Mouse (Mus musculus) cerebellum, adult 11 months (tissue): ENCODE data around the gene Stat5a.

ENCODE experiments used
- DNase-seq: peaks from one replicate; pipeline ENCODE4 v3.0.0; 2022

Stat5a gene

DNA sequence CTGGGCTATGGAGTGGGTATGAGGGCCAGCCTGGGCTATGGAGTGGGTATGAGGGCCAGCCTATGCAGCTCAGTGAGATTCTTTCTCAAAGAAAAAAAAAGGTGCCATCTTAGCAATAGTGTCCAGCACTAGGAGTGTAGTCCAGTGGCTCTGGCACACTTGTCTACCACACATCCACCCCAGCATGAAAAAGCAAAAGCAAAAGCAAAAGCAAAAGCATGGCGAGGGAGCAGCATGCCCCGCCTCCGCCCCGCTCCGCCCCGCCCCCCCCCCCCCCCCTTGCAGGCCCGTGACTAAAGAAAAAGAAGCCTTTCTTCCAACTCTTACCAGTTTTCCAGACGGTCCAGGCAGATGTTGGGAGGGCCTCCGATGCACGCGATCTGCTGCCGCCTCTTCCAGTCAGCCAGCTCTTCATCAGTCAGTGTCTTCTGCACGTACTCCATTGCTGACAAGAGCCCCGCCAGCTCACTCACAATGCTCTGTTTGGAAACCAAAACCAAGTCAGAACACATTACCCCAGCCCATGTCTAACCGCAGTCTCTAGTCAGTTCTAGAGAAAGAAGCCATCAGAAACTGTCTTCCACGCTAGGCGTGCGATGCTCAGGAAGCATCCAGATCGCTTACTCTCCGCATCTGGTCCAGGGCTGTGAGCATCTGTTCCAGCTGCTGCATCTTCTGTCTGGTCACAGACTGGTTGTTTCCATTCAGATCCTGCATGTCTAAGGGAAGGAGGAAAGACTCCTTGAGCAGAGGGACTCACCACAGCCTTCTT is 45.6 kb downstream of the Stat5a start:
- DNase-seq: no peak

GRCm38 (mm10) chr11:100905929-100906328 is 46.8 kb downstream of the Stat5a start:
- DNase-seq: no peak

- no peak for DNase-seq
Observed at GRCm38 (mm10) chr11:100906885-100907284, 47.7 kb downstream of the Stat5a start.

GRCm38 (mm10) chr11:100908112-100908511 is 49.0 kb downstream of the Stat5a start:
- no peak for DNase-seq

DNA sequence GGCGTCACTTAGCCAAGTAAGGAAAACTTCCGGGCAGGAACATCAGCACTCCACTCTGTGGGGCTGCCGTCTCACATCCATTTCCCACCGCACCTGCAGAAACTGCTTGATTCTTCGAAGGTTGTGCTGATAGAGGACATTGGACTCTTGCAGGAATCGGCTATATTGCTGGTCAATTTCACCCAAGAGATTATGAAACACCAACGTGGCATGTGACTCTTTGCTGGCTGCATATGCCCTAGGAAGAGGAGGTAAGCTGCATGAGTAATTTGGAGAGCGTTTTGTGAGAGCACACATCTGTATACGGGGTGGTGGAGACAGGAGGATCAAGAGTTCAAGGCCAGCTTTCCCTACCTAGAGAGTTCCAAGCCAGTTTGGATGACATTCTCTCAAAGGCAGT is 49.4 kb downstream of the Stat5a start:
- DNase-seq: no peak

DNA sequence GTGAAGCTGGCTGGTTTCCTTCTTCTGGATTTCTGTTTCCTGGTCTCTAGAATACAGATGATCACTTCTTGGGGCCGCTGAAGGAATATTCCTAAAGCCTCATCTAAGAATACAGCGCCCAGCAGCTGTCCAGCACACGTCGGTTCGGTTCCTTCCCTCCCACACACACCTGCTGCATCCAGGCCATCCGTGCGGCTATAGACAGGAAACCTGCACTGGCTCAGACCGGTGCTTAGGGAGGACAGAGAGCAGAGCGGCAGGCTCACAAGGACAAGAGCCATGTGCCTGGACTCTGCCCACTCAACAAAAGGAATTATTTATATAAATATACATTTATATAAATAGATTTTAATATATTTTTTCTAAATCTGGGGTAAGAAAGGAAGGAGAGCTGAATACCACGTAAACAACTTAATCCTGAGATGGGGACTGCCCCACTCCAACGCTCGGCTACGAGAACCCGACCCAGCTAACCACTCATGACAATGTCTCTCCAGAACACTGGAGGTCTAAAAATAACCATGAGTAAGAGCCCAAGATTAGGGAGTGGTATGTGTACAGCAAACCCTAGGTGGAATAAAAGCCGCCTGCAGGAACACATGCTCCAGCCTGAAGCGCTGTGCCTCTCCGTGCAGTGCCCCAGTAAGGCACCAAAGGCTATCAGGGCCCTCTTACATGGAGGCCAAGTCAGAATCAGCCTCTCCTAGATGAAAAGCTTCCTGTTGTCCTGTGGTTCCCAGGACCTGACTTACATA is 53.4 kb downstream of the Stat5a start:
- no peak for DNase-seq

GRCm38 (mm10) chr11:100914415-100914814 is 55.3 kb downstream of the Stat5a start:
- no peak for DNase-seq

DNA sequence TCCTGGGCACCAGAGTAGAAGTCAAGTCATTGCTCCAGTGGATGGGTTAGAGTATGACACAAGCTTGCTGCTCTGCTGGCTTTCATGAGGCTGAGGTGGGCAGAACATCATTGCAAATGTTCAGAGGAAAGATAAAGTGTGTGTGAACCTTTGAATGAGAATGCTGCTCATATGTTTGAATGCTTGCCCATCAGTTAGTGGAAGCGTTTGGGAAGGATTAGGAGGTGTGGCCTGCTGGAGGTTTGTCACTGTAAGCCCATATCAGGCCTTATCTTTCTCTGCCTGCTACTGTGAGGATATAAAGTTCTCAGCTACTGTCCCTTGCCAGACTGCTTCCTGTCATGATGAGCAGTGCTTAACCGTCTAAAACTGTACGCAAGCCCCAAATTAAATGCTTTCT is 55.9 kb downstream of the Stat5a start:
- no peak for DNase-seq

DNA sequence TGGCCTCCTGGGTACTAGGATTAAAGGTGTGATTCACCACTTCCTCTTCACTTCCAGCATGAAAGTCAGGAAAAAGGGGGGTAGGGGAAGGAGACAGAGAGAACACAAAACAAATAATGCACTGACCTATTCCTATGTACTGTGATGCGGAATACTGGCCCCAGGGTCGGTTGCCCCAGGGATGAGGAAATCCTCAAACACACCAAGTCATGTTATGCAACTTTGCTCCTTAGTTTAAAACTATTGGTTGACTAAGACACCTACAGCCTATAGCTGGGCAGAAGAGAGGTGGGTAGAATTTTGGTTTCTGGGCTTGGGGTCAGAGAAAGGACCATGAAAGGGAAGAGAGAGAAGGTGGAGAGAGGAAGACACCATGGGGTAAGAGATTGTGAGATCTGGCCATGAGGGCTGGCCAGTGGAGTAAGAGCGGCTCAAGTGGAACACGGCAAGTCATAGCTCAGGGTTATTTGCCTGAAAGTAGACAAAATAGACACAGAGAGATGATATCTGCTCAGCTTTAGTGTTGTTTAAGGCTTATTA is 57.4 kb downstream of the Stat5a start:
- DNase-seq: no peak

GRCm38 (mm10) chr11:100918007-100918406 is 58.9 kb downstream of the Stat5a start:
- DNase-seq: no peak

- no peak for DNase-seq
Observed at GRCm38 (mm10) chr11:100920887-100921624, 61.9 kb downstream of the Stat5a start.

DNA sequence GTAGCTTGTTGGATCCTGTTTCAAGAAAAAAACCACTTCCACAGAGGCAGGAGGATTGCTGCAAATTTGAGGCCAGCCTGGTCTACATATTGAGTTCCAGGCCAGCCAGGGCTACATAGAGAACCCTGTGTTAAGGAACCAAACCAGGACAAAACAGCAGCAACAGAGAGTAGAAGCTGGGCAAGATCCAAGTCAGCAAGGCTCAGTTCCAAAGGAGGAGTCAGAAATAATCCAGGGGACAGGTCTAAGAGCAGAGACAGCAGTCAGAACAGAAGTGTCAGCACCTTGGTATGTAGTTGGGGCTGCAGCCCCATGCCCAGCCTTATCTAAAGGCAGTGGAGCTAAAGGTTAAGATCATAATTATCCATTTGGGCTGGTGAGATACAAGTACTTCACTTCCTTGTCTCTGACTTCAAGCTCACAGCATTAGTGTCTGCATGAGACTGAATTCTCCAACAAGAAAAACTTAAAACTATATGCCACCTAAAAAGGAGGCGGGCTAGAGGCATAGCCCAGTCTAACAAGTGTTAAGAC is 65.3 kb downstream of the Stat5a start:
- DNase-seq: no peak

DNA sequence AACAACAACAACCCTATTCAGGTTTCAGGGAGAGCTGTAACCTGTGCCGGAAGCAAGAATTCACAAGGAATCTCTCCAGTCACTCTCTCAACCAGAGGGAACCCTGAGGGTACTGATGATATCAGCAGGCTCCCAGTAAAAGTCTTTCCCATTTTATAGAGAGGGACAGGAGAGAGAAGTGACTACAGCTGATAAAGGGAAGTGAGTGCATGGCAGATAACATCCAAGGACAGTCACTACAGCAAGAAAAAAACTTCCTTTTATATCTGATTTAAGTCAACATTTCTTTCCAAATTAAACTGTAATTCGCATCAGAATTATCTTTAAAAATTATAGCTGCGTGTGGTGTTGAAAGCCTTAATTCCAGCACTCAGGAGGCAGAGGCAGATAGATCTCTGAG is 68.2 kb downstream of the Stat5a start:
- DNase-seq: no peak

DNA sequence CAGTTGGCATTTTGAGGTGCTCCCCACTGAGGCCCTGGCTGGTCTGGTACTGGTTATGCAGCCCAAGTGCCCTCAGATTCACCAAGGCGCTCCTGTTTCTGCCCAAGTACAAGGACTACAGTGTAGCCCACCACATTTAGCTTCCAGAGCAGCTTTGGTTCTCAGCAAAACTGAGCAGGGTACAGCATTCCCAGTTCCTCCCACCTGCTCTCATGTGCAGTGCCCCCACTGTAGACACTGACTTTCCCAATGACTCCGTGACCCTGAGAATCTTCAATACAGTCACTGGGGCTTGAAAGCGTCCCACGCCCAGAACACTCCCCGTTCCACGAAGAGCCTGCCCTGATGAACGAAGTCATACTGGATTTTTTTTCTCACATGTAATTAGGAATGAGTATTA is 71.5 kb downstream of the Stat5a start:
- DNase-seq: no peak

GRCm38 (mm10) chr11:100931254-100931921 is 72.2 kb downstream of the Stat5a start:
- no peak for DNase-seq
